26 mouse cellular contexts compared by ENCODE assay signal in genomic region chr6:34270717-34271116, GRCm38 (mm10). TPM values are rescaled to one million over a fixed set of nuclear protein-coding genes. Genes with fewer than 3 reads are reported as not detected.
DNase-seq lines count a peak whose midpoint lies in the region; ATAC-seq and TF ChIP-seq lines count a peak whose summit lies in the region.
"Had no signal": no experiment of that assay in that cellular context is flagged by ENCODE, and none has a peak within 500 bp of the region (broad histone marks: within the 10 kb centered on the region; RNA-seq: fewer than 3 reads in every experiment).

No protein-coding gene starts in this region.

- no peak for DNase-seq in frontal cortex, postnatal 10 days (ENCODE audit: low spot score in 2 of 2)
- no peak for DNase-seq in midbrain, embryonic 10.5 days (ENCODE audit: low spot score)
- DNase-seq in midbrain, embryonic 11.5 days (ENCODE audit: low spot score, missing footprints), result no peak
- DNase-seq in layer of hippocampus, adult 2 months (ENCODE audit: low spot score in 2 of 2), result peak; percentile 35 to 44
- peak; percentile 37 for DNase-seq in midbrain, embryonic 14.5 days
- DNase-seq in cerebellum, postnatal 10 days, result no peak
- DNase-seq in gastrocnemius, postnatal 25 days, result no peak
- DNase-seq: adrenal gland, postnatal 25 days; cerebellum, adult 11 months; cerebellum, adult 9-11 months; gastrocnemius, postnatal 14 days; heart, adult 18-20 months; heart, postnatal 10 days; kidney, adult 9 months; kidney, postnatal 14 days; lung, adult 18-20 months; lung, postnatal 10 days; thymus, postnatal 4 days had no signal

- no peaks in the 10 kb centered on the region for H3K27me3 ChIP-seq in midbrain, embryonic 10.5 days (ENCODE audit: low read depth, poor library complexity, severe bottlenecking)
- no peaks in the 10 kb centered on the region for H3K27me3 ChIP-seq in midbrain, embryonic 11.5 days (ENCODE audit: control insufficient read depth, insufficient read depth, low read length)
- no peaks in the 10 kb centered on the region for H3K27me3 ChIP-seq in midbrain, embryonic 14.5 days (ENCODE audit: control insufficient read depth, insufficient read depth, low read length)
- H3K27me3 ChIP-seq: heart, embryonic 12.5 days; hindbrain, embryonic 13.5 days; liver, embryonic 12.5 days; stomach, embryonic 15.5 days had no signal

- H3K4me3 ChIP-seq in midbrain, embryonic 10.5 days, result no peak overlapping the region
- H3K4me3 ChIP-seq in midbrain, embryonic 11.5 days (ENCODE audit: low read depth, low read length), result no peak overlapping the region
- no peak overlapping the region for H3K4me3 ChIP-seq in layer of hippocampus, adult 2 months
- H3K4me3 ChIP-seq in midbrain, embryonic 14.5 days (replicated peaks; ENCODE audit: low read depth, low read length), result no peak overlapping the region
- H3K4me3 ChIP-seq: forebrain, embryonic 10.5 days; heart, embryonic 12.5 days; hindbrain, embryonic 13.5 days; limb, embryonic 13.5 days; liver, embryonic 12.5 days; stomach, embryonic 15.5 days had no signal

- no peak overlapping the region for H3K4me2 ChIP-seq in midbrain, embryonic 11.5 days
- no peak overlapping the region for H3K4me2 ChIP-seq in midbrain, embryonic 14.5 days (ENCODE audit: low read length)
- H3K4me2 ChIP-seq: heart, embryonic 12.5 days; hindbrain, embryonic 13.5 days; limb, embryonic 13.5 days; liver, embryonic 12.5 days; stomach, embryonic 15.5 days had no signal

- no peak overlapping the region for H3K9ac ChIP-seq in midbrain, embryonic 11.5 days (ENCODE audit: low read length)
- no peak overlapping the region for H3K9ac ChIP-seq in midbrain, embryonic 14.5 days (replicated peaks; ENCODE audit: low read length)
- H3K9ac ChIP-seq: heart, embryonic 12.5 days; hindbrain, embryonic 13.5 days; limb, embryonic 13.5 days; liver, embryonic 12.5 days; stomach, embryonic 15.5 days had no signal

- H3K27ac ChIP-seq in midbrain, embryonic 10.5 days (replicated peaks), result peak overlapping the region; percentile 13; the same call in 1 of the 2 replicates
- H3K27ac ChIP-seq in midbrain, embryonic 11.5 days (ENCODE audit: low read depth, low read length), result no peak overlapping the region
- H3K27ac ChIP-seq in layer of hippocampus, adult 2 months, result peak overlapping the region; percentile 82
- H3K27ac ChIP-seq in midbrain, embryonic 14.5 days (replicated peaks; ENCODE audit: low read depth, low read length), result no peak overlapping the region
- H3K27ac ChIP-seq: forebrain, embryonic 10.5 days; hindbrain, embryonic 13.5 days; limb, embryonic 13.5 days; liver, embryonic 12.5 days; stomach, embryonic 15.5 days had no signal

- no peak for TF ChIP-seq CTCF in layer of hippocampus, adult 2 months (conservative IDR thresholded peaks at IDR 0.05)

- peak; percentile 71 for ATAC-seq in frontal cortex, adult (ENCODE audit: low TSS enrichment)
- no peak for ATAC-seq in midbrain, embryonic 11.5 days (ENCODE audit: low FRiP score)
- ATAC-seq in midbrain, embryonic 14.5 days (ENCODE audit: low FRiP score, low TSS enrichment), result no peak
- ATAC-seq: intestine, embryonic 16.5 days; liver, embryonic 12.5 days had no signal

- H3K4me1 ChIP-seq in midbrain, embryonic 10.5 days, result peaks cover 7% of the 10 kb centered on the region
- H3K4me1 ChIP-seq in midbrain, embryonic 11.5 days (ENCODE audit: control insufficient read depth, insufficient read depth, low read length), result no peaks in the 10 kb centered on the region
- H3K4me1 ChIP-seq in midbrain, embryonic 14.5 days (ENCODE audit: control insufficient read depth, insufficient read depth, low read length), result 0 out of 2 replicates have a peak, but pooled peaks cover 4% of the 10 kb centered on the region
- H3K4me1 ChIP-seq: forebrain, embryonic 10.5 days; hindbrain, embryonic 13.5 days; limb, embryonic 13.5 days; liver, embryonic 12.5 days; stomach, embryonic 15.5 days had no signal

- 39% methylated on average over 6 of the region's 6 CpGs for WGBS in midbrain, embryonic 10.5 days
- WGBS in midbrain, embryonic 11.5 days, result 22% methylated on average over 6 of the region's 6 CpGs
- WGBS in midbrain, embryonic 14.5 days, result 32% methylated on average over 6 of the region's 6 CpGs

- H3K9me3 ChIP-seq in midbrain, embryonic 10.5 days (replicated peaks), result no peaks in the 10 kb centered on the region
- no peaks in the 10 kb centered on the region for H3K9me3 ChIP-seq in midbrain, embryonic 11.5 days (ENCODE audit: control insufficient read depth, low read length)
- H3K9me3 ChIP-seq in midbrain, embryonic 14.5 days (ENCODE audit: control insufficient read depth, low read length), result no peaks in the 10 kb centered on the region
- H3K9me3 ChIP-seq: forebrain, embryonic 10.5 days; heart, embryonic 12.5 days; hindbrain, embryonic 13.5 days; limb, embryonic 13.5 days; liver, embryonic 12.5 days; stomach, embryonic 15.5 days had no signal

- no peaks in the 10 kb centered on the region for H3K36me3 ChIP-seq in midbrain, embryonic 10.5 days
- H3K36me3 ChIP-seq in midbrain, embryonic 11.5 days (ENCODE audit: control insufficient read depth, insufficient read depth, low read length), result no peaks in the 10 kb centered on the region
- H3K36me3 ChIP-seq in midbrain, embryonic 14.5 days (ENCODE audit: control insufficient read depth, insufficient read depth, low read length), result no peaks in the 10 kb centered on the region
- H3K36me3 ChIP-seq: forebrain, embryonic 10.5 days; heart, embryonic 12.5 days; hindbrain, embryonic 13.5 days; limb, embryonic 13.5 days; liver, embryonic 12.5 days; stomach, embryonic 15.5 days had no signal

RNA-seq across cellular contexts. Expression of gene Akr1b3, which starts 46.6 kb away (rescaled TPM):
- polyA plus RNA-seq in midbrain, embryonic 10.5 days (2016; fragmentation: Nextera tagmentation; extraction: Ambion mirVana), result 236 and 282 TPM in 2 replicates
- polyA plus RNA-seq in midbrain, embryonic 11.5 days (2014; fragmentation: Nextera tagmentation; extraction: Ambion mirVana), result 216 and 221 TPM in 2 replicates
- 10 to 100 TPM; 42.1 to 46.3 TPM for total RNA-seq in layer of hippocampus, adult 2 months (2021)
- 95.2 and 106 TPM in 2 replicates for polyA plus RNA-seq in midbrain, embryonic 14.5 days (2014; fragmentation: Nextera tagmentation; extraction: Ambion mirVana)
- total RNA-seq in gastrocnemius, postnatal 25 days (2021), result 100 to 1,000 TPM; 161 to 169 TPM

Comparison
In these comparisons a context has a peak if more than half of its experiments do, and no peak if none do; other contexts are left out.
1. DNase-seq: peak in layer of hippocampus, adult 2 months (2 of 2) and midbrain, embryonic 14.5 days (single experiment); none in frontal cortex, postnatal 10 days (0 of 2), midbrain, embryonic 10.5 days (single experiment), midbrain, embryonic 11.5 days (single experiment), cerebellum, postnatal 10 days (0 of 2) and gastrocnemius, postnatal 25 days (single experiment).
2. H3K27ac ChIP-seq: peak in midbrain, embryonic 10.5 days (single experiment) and layer of hippocampus, adult 2 months (single experiment); none in midbrain, embryonic 11.5 days (single experiment) and midbrain, embryonic 14.5 days (single experiment).